Mouse (Mus musculus) kidney, adult 2 months (tissue): ENCODE data around the gene Cacnb4.

ENCODE experiments used
- CTCF ChIP-seq: fragments of 200-500 bp; conservative IDR thresholded peaks from 2 replicates; pipeline ENCODE4 v1.5.1; 2011; ENCODE audit warnings: low read depth, mild to moderate bottlenecking, control low read depth, low read length, moderate library complexity, mixed read lengths; ENCODE audit not compliant: insufficient read depth, insufficient read length
- POLR2A ChIP-seq: fragments of 200-500 bp; IDR thresholded peaks from one replicate; pipeline ENCODE4 v1.6.1; 2011; ENCODE audit warnings: low read depth, low read length, control low read depth

- TF ChIP-seq CTCF: no peak
- no peak for TF ChIP-seq POLR2A
These were observed 252.9 kb downstream of the Cacnb4 start for GRCm38 (mm10) chr2:52423611-52424247.
